Mouse (Mus musculus) retina, postnatal 1 day (tissue): ENCODE measurements around the gene Cabp7.

Experiments used
- DNase-seq: peaks from one replicate; pipeline ENCODE4 v3.0.0-alpha.2; 2012

Gene Cabp7

DNA sequence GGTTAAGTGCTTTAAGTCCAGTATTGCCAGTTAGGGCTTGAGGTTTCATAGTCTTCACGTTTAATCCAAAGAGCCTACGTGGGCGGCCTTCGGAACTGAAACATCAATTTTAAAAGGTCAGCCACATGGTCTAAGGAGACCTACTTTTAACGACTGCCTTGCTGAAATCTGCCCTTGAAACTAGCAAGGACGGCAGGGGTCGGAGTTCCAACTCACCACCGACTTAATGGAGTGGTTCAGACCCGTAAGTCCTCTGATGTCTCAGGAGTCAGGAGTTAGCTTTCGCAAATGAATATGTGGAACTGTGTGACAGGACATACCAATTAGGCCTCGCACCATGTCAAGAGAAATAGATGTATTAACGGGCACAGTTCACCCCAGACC, 42.9 kb downstream of the Cabp7 start:
- no peak for DNase-seq

DNA sequence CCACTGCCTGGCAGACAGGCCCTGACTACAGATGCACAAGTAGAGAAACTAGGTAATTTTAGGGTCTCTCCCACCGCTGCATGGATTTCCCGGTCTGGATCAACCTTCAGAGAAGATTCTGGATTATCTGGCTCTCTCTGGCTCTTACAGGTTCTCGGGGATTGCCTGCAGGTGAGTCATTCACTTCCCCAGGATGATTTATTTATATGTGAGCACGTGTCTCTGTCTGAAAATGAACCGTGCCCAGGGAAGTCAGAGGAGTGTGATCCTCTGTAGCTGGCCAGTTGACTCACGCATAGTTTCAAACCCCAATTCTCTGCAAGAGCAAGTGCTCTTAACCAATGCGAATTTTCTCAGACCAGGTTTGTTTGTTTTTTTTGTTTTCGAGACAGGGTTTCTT, 45.9 kb downstream of the Cabp7 start:
- no peak for DNase-seq

DNA sequence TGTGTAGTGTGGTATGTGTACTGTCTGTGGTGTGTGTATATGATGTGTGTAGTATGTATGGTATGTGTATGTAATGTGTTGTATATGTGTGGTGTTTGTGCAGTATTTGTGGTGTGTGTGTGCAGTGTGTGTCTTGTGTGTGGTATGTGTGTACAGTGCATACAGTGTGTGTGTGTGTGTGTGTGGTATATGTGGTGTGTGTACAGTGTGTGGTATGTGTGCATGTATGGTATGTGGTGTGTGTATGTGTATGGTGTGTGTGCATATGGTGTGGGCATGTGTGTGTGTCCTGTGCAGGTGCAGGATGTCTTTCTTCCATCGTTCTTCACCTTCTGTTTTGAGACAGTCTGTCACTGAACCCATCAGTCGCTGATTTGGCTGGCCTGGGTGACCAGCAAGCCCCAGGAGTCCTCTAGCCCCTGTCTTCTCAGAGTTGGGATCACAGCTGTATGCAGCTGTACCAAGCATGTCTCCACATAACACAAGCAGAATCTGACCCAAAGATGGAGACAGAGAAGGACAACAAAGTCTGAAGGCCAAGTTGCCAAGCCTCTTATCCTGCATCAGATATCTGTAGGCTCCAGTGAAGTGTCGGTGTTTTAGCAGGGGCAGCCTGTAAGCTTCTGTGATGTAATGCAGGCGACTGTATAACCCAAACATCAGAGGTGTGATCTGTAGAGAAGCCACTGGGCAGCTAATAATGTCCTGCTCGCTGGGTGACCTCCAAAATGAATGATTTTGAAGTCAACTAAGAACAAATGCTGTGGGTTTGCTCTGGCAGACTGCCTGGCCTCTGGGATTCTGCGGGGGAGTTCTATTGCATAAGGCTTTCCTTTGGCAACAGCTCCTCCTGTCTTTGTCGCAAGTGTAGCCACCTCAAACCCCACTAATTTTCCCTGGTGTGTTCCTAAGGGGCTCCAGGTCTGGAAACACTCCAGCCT, 49.3 kb downstream of the Cabp7 start:
- DNase-seq, result no peak

DNA sequence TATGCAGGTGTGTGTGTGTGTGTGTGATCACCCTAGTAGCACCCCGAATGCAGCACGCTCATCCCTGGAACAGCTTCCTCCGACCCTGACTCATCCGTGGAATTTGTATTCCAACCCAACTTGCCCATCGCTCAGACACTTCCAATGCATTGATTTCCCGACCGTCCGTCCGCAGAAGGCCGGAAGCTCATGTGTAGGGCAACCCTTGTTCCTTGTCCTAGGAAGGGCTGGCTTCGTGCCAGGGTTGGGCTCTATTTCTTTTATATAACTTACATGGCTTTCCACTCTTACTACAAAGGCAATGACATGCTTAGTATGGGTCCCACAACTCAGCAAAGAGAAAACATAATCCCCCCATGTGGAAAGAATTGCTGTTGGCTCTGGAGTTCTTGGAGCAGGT, 54.4 kb downstream of the Cabp7 start:
- DNase-seq, result no peak

DNA sequence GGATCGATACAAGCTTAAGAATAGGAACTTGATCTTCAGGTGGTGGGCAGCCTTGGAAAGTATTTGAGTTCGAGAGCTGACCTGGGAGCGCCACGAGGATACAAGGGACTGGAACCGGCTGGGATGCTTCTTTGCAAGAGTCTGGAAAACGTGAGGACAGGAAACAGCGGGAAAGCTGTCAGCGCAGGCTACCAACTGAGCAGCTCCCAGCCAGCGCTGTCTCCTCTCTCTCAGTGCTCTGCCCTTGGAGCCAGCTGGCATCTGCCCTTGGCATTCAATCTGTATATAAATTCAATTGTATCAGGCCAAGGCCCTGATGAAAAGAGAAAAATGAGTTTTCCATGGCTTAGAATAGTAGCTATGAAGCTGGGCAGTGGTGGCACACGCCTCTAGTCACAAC, 55.4 kb downstream of the Cabp7 start:
- DNase-seq, result no peak

DNA sequence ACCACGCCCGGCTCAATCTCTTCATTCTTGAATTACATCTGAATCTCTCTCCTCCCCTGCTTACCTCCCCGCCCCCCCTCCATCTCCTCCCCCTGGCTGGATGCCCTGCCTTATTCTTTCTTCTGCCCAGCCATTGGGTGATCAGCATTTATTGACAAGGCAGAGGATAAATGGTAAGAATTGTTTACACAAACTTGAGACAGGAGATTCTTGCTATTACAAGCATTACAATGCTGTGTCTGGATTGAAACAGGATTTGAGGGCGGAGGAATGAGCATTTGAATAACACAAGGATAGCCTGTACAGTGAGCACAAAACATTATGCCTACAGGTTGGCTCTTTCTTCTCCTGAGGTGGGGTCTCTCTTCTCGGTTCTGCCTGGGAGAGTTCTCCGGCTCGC, 56.2 kb downstream of the Cabp7 start:
- no peak for DNase-seq

DNA sequence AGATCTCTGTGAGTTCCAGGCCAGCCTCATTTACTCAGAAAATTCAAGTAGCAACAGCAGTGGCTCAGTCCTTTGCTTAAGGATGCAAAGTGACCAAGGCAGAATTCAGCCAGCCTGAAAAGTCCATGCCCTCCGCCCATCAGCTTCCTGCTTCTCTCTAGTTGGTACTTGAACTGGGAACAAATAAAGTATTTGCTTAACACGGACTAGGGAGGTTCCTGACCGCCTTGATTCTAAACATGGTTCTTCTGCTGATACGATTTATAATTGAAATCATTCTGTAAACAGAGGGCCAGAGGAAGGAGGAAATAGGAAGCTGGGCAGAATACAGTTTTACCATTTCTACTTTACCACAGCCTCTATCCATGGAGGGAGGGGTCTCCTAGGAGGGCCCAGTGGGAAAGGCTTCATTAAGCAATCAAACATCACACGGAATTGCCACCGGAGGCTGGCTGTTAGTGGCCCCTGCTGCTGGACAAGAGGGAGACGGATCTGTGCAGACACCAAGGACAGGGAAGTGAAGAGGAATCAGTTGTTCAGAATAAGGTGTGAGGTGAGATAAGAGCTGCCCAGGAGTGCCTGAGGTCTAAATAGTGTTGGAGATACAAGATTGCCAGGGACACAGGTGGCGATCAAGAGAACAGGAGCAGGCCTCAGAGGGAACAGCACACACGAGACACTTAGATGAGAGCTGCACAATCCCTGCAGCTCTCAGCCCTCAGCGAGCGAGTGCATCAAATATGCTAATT, 57.8 kb downstream of the Cabp7 start:
- no peak for DNase-seq

DNA sequence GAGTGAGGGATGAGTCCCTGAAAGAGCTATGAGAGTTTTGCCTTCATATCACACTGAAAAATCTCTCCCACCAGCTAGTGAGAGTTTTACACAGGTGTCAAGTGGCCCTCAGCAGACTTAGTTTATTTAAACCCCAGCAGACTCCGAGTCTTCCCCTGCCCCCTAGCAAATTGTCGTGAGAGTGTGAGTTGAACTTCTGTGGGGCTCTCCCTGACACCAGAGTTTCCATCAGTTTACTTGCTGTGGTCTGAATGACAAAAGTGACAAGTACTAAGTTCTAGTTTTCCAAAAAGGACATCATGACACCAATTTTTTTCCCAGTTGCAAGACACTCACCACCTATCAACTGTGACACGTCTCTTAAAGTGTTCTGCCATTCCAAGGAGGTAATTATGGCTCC, 58.7 kb downstream of the Cabp7 start:
- no peak for DNase-seq

DNA sequence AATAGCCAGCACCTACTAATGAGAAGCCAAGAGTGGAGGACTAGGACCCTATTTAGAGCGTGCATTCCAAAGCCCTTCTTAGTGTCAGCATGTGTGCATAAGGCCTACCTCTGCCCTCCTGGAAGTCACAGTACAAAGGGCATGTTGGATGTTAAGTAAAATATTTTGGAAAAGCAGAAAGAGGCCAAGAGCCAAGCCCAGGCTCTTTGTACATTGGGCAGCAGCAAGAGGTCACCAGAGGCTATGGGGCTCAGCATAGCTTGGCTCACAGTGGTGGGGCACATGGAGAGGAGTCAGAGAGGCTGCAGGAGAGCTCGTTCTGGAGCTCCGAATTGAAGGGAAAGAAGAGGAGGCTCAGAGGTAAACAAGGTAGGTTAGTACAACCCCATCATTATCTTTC, 59.6 kb downstream of the Cabp7 start:
- DNase-seq, result no peak
